Mouse (Mus musculus): ENCODE measurements around the gene Fgf18. TPM values are rescaled to one million over a fixed set of nuclear protein-coding genes. Genes with fewer than 3 reads are reported as not detected.
A peak's percentile ranks its signal among the peaks of the same experiment; 100 is the strongest.

The Fgf18 gene
- polyA plus RNA-seq, 1 experiment from 2014 or later: 3.6 TPM

GRCm38 (mm10) chr11:33134391-33134986, 12.7 kb downstream of the Fgf18 start:
- Histone ChIP-seq H3K4me1 (no peaks in the 10 kb centered on the region), H3K27ac (replicated peaks) (no peak overlapping the region), H3K27me3 (no peaks in the 10 kb centered on the region), H3K4me3 (no peak overlapping the region), H3K9me3 (no peaks in the 10 kb centered on the region), H3K4me2 (replicated peaks) (no peak overlapping the region), H3K9ac (replicated peaks) (no peak overlapping the region), H3K36me3 (no peaks in the 10 kb centered on the region)
- ATAC-seq (ENCODE audit: low FRiP score, low read depth): no peak
- WGBS: 83% methylated on average over 8 of the region's 8 CpGs

- Histone ChIP-seq H3K4me2 (replicated peaks) (no peak overlapping the region), H3K9ac (replicated peaks) (no peak overlapping the region; the same call in 1 of the 2 replicates), H3K27me3 (no peaks in the 10 kb centered on the region), H3K9me3 (no peaks in the 10 kb centered on the region), H3K36me3 (no peaks in the 10 kb centered on the region), H3K4me1 (no peaks in the 10 kb centered on the region), H3K27ac (replicated peaks) (no peak overlapping the region), H3K4me3 (no peak overlapping the region)
- WGBS: 70% methylated on average over 8 of the region's 8 CpGs
- peak; percentile 34; the same call in 1 of the 2 replicates for ATAC-seq (ENCODE audit: low FRiP score, low read depth)
These were observed 14.4 kb downstream of the Fgf18 start for GRCm38 (mm10) chr11:33132619-33133338.

DNA sequence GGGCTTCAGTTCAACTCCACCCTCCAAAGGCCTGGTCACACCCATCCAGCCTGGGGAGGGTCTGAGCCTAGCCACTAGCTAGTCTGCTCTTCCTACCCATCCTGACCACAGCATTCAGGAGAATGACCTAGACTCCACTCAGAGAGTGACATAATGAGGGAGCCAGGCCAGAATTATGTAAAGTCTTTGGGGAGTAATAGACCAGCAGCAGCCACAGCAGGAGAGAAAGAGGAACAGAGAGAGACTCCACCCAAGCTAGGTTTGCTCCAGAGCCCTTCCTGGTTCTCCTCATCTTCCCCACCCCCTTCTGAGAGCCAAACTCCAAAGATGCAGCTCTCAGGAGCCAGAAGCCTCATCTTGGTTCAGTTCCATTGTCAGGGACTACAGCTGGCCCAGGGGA, 20.1 kb downstream of the Fgf18 start:
- Histone ChIP-seq H3K9ac (replicated peaks) (no peak overlapping the region), H3K27ac (replicated peaks) (no peak overlapping the region), H3K4me1 (peaks cover 7% of the 10 kb centered on the region; the same call in 1 of the 2 replicates), H3K27me3 (peaks cover 20% of the 10 kb centered on the region), H3K36me3 (no peaks in the 10 kb centered on the region), H3K4me2 (replicated peaks) (no peak overlapping the region), H3K4me3 (no peak overlapping the region), H3K9me3 (no peaks in the 10 kb centered on the region)
- no peak for ATAC-seq (ENCODE audit: low FRiP score, low read depth)

GRCm38 (mm10) chr11:33122575-33123268, 24.5 kb downstream of the Fgf18 start:
- peak overlapping the region; percentile 37 for H3K4me3 ChIP-seq
- 1% methylated on average over 37 of the region's 37 CpGs for WGBS
- H3K4me1 ChIP-seq: peaks cover 7% of the 10 kb centered on the region; the same call in 1 of the 2 replicates
- peak overlapping the region; percentile 50 for H3K9ac ChIP-seq (replicated peaks)
- H3K36me3 ChIP-seq: no peaks in the 10 kb centered on the region
- peak; percentile 69 for ATAC-seq (ENCODE audit: low FRiP score, low read depth)
- H3K27ac ChIP-seq (replicated peaks): no peak overlapping the region
- H3K27me3 ChIP-seq: peaks cover 25% of the 10 kb centered on the region
- no peaks in the 10 kb centered on the region for H3K9me3 ChIP-seq
- peak overlapping the region; percentile 59 for H3K4me2 ChIP-seq (replicated peaks)

- no peak overlapping the region for H3K4me3 ChIP-seq
- H3K36me3 ChIP-seq: no peaks in the 10 kb centered on the region
- WGBS: 78% methylated on average over 8 of the region's 8 CpGs
- no peak overlapping the region for H3K4me2 ChIP-seq (replicated peaks)
- H3K4me1 ChIP-seq: peaks cover 7% of the 10 kb centered on the region; the same call in 1 of the 2 replicates
- no peak overlapping the region for H3K27ac ChIP-seq (replicated peaks)
- no peaks in the 10 kb centered on the region for H3K9me3 ChIP-seq
- ATAC-seq (ENCODE audit: low FRiP score, low read depth): no peak
- peaks cover 21% of the 10 kb centered on the region for H3K27me3 ChIP-seq
- H3K9ac ChIP-seq (replicated peaks): no peak overlapping the region
These were observed 27.6 kb downstream of the Fgf18 start for GRCm38 (mm10) chr11:33119556-33119955.

DNA sequence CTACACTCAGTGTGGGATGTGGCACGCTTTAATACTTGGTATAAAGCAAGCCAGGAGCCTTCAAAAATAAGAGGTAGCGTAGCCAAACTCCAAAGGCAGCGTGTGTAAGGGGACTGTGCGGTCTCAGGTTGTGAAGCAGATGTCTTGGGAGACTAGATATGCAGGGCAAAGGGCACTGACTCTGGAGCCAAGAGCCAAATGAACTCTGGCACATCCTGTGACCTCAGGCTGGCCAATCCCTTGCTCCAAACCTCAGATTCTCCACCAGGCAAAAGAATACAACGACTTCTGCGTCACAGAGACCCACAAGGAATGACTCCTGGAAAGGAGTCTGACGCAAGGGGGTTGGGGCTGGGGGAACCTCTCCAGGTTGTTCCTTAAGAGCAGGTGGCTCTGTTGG, 28.1 kb downstream of the Fgf18 start:
- Histone ChIP-seq H3K9me3 (no peaks in the 10 kb centered on the region), H3K27ac (replicated peaks) (no peak overlapping the region), H3K4me2 (replicated peaks) (no peak overlapping the region), H3K4me3 (no peak overlapping the region), H3K9ac (replicated peaks) (no peak overlapping the region), H3K4me1 (peaks cover 7% of the 10 kb centered on the region; the same call in 1 of the 2 replicates), H3K36me3 (no peaks in the 10 kb centered on the region), H3K27me3 (peaks cover 17% of the 10 kb centered on the region)
- 90% methylated on average over 7 of the region's 7 CpGs for WGBS
- no peak for ATAC-seq (ENCODE audit: low FRiP score, low read depth)

DNA sequence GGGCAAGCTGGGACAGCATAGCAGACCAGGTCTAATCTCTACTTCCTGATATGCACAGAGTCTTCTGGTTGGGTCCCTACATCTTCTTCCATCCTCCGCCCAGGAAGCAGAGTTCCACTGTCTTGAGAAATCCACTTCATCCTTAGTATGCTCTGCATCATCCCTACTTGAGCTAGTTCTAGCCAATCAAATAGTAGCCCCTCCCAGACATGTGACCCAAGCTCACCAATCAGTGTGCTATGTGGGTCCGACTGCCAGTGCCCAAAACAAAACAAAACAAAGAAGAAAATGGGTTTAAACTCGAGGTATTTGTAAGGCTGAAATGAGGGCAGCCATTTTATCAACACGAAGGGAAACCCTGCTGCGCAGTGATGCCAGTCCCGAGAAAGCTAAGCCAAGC, 28.7 kb downstream of the Fgf18 start:
- Histone ChIP-seq H3K9ac (replicated peaks) (no peak overlapping the region), H3K9me3 (no peaks in the 10 kb centered on the region), H3K36me3 (no peaks in the 10 kb centered on the region), H3K4me1 (peaks cover 7% of the 10 kb centered on the region; the same call in 1 of the 2 replicates), H3K4me3 (no peak overlapping the region), H3K27me3 (peaks cover 11% of the 10 kb centered on the region), H3K27ac (replicated peaks) (no peak overlapping the region), H3K4me2 (replicated peaks) (no peak overlapping the region)
- WGBS: 73% methylated on average over 6 of the region's 6 CpGs
- no peak for ATAC-seq (ENCODE audit: low FRiP score, low read depth)

GRCm38 (mm10) chr11:33115796-33116195, 31.4 kb downstream of the Fgf18 start:
- H3K9me3 ChIP-seq: no peaks in the 10 kb centered on the region
- H3K27ac ChIP-seq (replicated peaks): no peak overlapping the region
- H3K36me3 ChIP-seq: no peaks in the 10 kb centered on the region
- no peak overlapping the region for H3K4me3 ChIP-seq
- H3K27me3 ChIP-seq: no peaks in the 10 kb centered on the region
- ATAC-seq (ENCODE audit: low FRiP score, low read depth): no peak
- no peak overlapping the region for H3K9ac ChIP-seq (replicated peaks)
- H3K4me1 ChIP-seq: no peaks in the 10 kb centered on the region
- no peak overlapping the region for H3K4me2 ChIP-seq (replicated peaks)
- WGBS: 89% methylated on average over 3 of the region's 3 CpGs

- 65% methylated on average over 1 of the region's 1 CpGs for WGBS
- no peak overlapping the region for H3K4me2 ChIP-seq (replicated peaks)
- ATAC-seq (ENCODE audit: low FRiP score, low read depth): no peak
- H3K4me3 ChIP-seq: no peak overlapping the region
- no peaks in the 10 kb centered on the region for H3K4me1 ChIP-seq
- H3K27me3 ChIP-seq: 0 out of 2 replicates have a peak, but pooled peaks cover 3% of the 10 kb centered on the region
- H3K9me3 ChIP-seq: no peaks in the 10 kb centered on the region
- H3K36me3 ChIP-seq: no peaks in the 10 kb centered on the region
- H3K27ac ChIP-seq (replicated peaks): no peak overlapping the region
- no peak overlapping the region for H3K9ac ChIP-seq (replicated peaks)
These were observed 34.8 kb downstream of the Fgf18 start for GRCm38 (mm10) chr11:33112407-33112806.

DNA sequence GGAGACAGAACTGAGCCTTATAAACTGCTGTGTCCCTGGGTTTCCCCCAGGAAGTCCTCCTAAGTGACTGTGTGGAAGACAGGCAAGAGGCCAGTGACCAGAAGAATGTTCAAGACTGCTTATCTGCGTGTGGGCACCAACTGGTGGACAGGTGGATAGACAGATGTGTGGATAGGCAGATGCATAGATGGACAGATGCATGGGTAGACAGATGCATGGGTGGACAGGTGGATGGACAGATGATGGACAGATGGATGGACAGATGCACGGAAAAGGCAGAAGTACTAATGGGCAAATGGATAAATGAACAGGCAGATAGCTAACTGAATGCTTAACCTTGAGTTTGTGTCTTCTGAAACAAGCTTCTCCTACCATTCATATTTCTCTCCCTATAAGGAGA, 37.1 kb downstream of the Fgf18 start:
- no peak overlapping the region for H3K4me3 ChIP-seq
- 73% methylated on average over 2 of the region's 2 CpGs for WGBS
- H3K27ac ChIP-seq (replicated peaks): no peak overlapping the region
- H3K9me3 ChIP-seq: no peaks in the 10 kb centered on the region
- no peak overlapping the region for H3K4me2 ChIP-seq (replicated peaks)
- 0 out of 2 replicates have a peak, but pooled peaks cover 3% of the 10 kb centered on the region for H3K27me3 ChIP-seq
- H3K9ac ChIP-seq (replicated peaks): no peak overlapping the region
- no peaks in the 10 kb centered on the region for H3K4me1 ChIP-seq
- no peak for ATAC-seq (ENCODE audit: low FRiP score, low read depth)
- H3K36me3 ChIP-seq: no peaks in the 10 kb centered on the region

DNA sequence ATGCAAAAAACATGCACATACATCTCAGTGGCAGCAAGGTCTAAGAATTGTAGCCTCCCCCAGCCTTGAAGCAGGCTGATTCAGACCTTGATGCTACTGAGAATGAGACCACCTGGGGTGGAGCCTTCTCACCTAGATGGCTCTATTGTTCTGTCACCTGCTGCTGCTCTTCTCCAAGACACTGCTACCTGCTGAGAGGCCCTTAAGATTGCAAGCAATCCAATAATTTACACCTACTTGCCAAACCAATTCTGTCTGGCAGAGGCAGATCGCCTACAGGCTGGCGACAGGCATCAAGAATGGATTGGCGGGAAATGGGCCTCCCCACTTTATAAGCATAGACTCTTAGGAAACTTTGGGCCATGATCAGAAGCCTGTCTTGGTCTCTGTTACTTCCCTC, 39.7 kb downstream of the Fgf18 start:
- no peak overlapping the region for H3K4me2 ChIP-seq (replicated peaks)
- no peak overlapping the region for H3K27ac ChIP-seq (replicated peaks)
- H3K4me3 ChIP-seq: no peak overlapping the region
- no peak overlapping the region for H3K9ac ChIP-seq (replicated peaks)
- WGBS: 59% methylated on average over 3 of the region's 3 CpGs
- ATAC-seq (ENCODE audit: low FRiP score, low read depth): no peak
- H3K9me3 ChIP-seq: no peaks in the 10 kb centered on the region
- no peaks in the 10 kb centered on the region for H3K4me1 ChIP-seq
- H3K27me3 ChIP-seq: peaks cover 6% of the 10 kb centered on the region; the same call in 1 of the 2 replicates
- no peaks in the 10 kb centered on the region for H3K36me3 ChIP-seq

- 87% methylated on average over 8 of the region's 8 CpGs for whole genome bisulfite sequencing
These were observed 42.3 kb downstream of the Fgf18 start for GRCm38 (mm10) chr11:33104911-33105316.

More at GRCm38 (mm10) chr11:33104911-33105316, 42.3 kb downstream of the Fgf18 start:
- Histone ChIP-seq H3K36me3 (no peaks in the 10 kb centered on the region), H3K9ac (replicated peaks) (no peak overlapping the region), H3K9me3 (no peaks in the 10 kb centered on the region), H3K27me3 (peaks cover 18% of the 10 kb centered on the region), H3K27ac (replicated peaks) (no peak overlapping the region), H3K4me2 (replicated peaks) (no peak overlapping the region), H3K4me1 (peaks cover 7% of the 10 kb centered on the region), H3K4me3 (no peak overlapping the region)
- no peak for ATAC-seq (ENCODE audit: low FRiP score, low read depth)
